Mouse (Mus musculus): Measurements from ENCODE around the gene Anapc10. TPM values are rescaled to one million over a fixed set of nuclear protein-coding genes. Genes with fewer than 3 reads are reported as not detected.

Anapc10 gene
- 21.3 TPM for polyA plus RNA-seq (2015; fragmentation: Illumina TruSeq; extraction: RNeasy Lipid Tissue Mini Kit (QIAGEN cat#74804); ENCODE audit: insufficient read depth, low replicate concordance)

DNA sequence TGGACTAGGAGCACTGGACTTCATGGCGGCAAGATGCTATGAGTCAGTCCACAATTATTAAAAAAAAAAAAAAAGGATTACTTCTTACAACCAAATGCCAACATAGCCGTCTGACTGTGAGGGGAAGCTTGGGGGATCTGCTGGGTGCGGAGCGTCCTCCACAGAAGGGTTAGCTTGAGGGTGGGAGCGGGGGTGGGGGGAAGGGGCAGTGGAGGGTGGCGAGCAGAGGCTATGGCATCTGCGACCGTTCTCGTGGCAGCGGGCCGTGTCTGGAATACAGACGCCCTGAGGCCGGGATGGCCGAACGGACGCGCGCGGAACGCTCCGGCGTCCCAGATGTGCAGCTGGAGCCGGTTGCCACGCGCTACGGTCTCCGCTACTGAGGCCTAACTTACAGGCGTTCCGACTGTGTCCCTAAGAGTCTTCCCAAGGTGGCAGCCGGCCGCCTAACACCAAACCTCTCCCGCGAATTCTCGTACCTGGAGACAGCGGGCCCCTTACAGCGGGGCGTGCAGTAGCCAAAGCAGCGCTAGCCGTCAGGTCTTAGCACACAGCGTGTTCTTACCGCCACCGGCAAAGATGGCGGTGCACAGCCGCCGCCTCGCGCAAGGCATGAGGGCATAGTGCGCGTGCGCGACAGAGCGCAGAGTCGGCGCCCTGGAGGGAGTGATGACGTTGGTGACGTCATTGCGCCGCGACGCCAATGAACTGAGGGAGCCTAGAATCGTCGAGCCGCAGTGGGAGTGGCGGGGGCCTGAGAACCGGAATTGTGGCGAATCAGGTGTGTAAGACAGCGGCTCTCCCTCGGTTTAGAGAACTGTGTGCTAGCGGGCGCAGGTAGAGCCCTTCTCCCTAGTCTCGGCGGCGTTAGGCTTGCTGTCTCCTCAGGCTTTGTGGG is at the start of gene Anapc10, which contains the start of gene Abce1:
Gene Anapc10, plus strand, starts transcription at position 757 of the 898 bp plus-strand sequence.
Gene Abce1, minus strand, starts transcription at position 677 of the 898 bp plus-strand sequence.

Other genes starting within 250 kb of the Anapc10 start
- 80.2 TPM for gene Otud4, start 72.2 kb upstream of the Anapc10 start, polyA plus RNA-seq (2015; fragmentation: Illumina TruSeq; extraction: RNeasy Lipid Tissue Mini Kit (QIAGEN cat#74804); ENCODE audit: insufficient read depth, low replicate concordance)
- 142 TPM for gene Abce1, start 80 bp upstream of the Anapc10 start, polyA plus RNA-seq (2015; fragmentation: Illumina TruSeq; extraction: RNeasy Lipid Tissue Mini Kit (QIAGEN cat#74804); ENCODE audit: insufficient read depth, low replicate concordance)

All from spleen, adult 10 weeks (tissue).